35 mouse cellular contexts compared by ENCODE assay signal in genomic region chr4:129508237-129508515, GRCm38 (mm10). TPM values are rescaled to one million over a fixed set of nuclear protein-coding genes. Genes with fewer than 3 reads are reported as not detected.
A peak's percentile ranks its signal among the peaks of the same experiment; 100 is the strongest.
DNase-seq lines count a peak whose midpoint lies in the region; ATAC-seq lines count a peak whose summit lies in the region.
"Had no signal": no experiment of that assay in that cellular context is flagged by ENCODE, and none has a peak within 500 bp of the region (broad histone marks: within the 10 kb centered on the region; RNA-seq: fewer than 3 reads in every experiment).

No protein-coding gene starts in this region.

- H3K27ac ChIP-seq in heart, embryonic 15.5 days, result peak overlapping the region; percentile 68
- H3K27ac ChIP-seq in midbrain, embryonic 11.5 days (ENCODE audit: low read depth, low read length), result no peak overlapping the region
- no peak overlapping the region for H3K27ac ChIP-seq in midbrain, embryonic 15.5 days
- H3K27ac ChIP-seq: intestine, embryonic 15.5 days; limb, embryonic 13.5 days had no signal

- no peaks in the 10 kb centered on the region for H3K9me3 ChIP-seq in heart, embryonic 15.5 days (replicated peaks)
- H3K9me3 ChIP-seq in midbrain, embryonic 11.5 days (ENCODE audit: control insufficient read depth, low read length), result no peaks in the 10 kb centered on the region
- H3K9me3 ChIP-seq in midbrain, embryonic 15.5 days, result no peaks in the 10 kb centered on the region
- H3K9me3 ChIP-seq: G1E; hindbrain, embryonic 10.5 days; intestine, embryonic 15.5 days; limb, embryonic 13.5 days; megakaryocyte, embryonic 14.5 days had no signal

- WGBS in heart, embryonic 15.5 days, result 33% methylated on average over 3 of the region's 3 CpGs
- 74% methylated on average over 3 of the region's 3 CpGs for WGBS in midbrain, embryonic 11.5 days
- 82% methylated on average over 3 of the region's 3 CpGs for WGBS in midbrain, embryonic 15.5 days

- peaks cover 36% of the 10 kb centered on the region for H3K4me1 ChIP-seq in heart, embryonic 15.5 days (replicated peaks)
- peaks cover 24% of the 10 kb centered on the region for H3K4me1 ChIP-seq in midbrain, embryonic 11.5 days (ENCODE audit: control insufficient read depth, insufficient read depth, low read length)
- peaks cover 24% of the 10 kb centered on the region for H3K4me1 ChIP-seq in midbrain, embryonic 15.5 days

- DNase-seq in adrenal gland, adult 2 months, result peak; percentile 61
- no peak for DNase-seq in adrenal gland, adult 18-20 months (ENCODE audit: low spot score in 2 of 2)
- DNase-seq in heart, adult 9 months (ENCODE audit: low spot score in 2 of 2), result no peak
- peak; percentile 72 for DNase-seq in midbrain, embryonic 11.5 days (ENCODE audit: low spot score, missing footprints)
- DNase-seq in layer of hippocampus, adult 11-12 months (ENCODE audit: low spot score), result no peak
- DNase-seq: cerebellum, adult 18-20 months; gastrocnemius, postnatal 10 days; thymus, adult 18-20 months; thymus, postnatal 25 days had no signal

- no peak overlapping the region for H3K4me3 ChIP-seq in heart, embryonic 15.5 days
- H3K4me3 ChIP-seq in midbrain, embryonic 11.5 days (ENCODE audit: low read depth, low read length), result no peak overlapping the region
- H3K4me3 ChIP-seq in midbrain, embryonic 15.5 days, result no peak overlapping the region
- H3K4me3 ChIP-seq: erythroblast, embryonic 14.5 days; hindbrain, embryonic 10.5 days; intestine, embryonic 15.5 days; limb, embryonic 13.5 days had no signal

- H3K36me3 ChIP-seq in heart, embryonic 15.5 days, result no peaks in the 10 kb centered on the region
- H3K36me3 ChIP-seq in midbrain, embryonic 11.5 days (ENCODE audit: control insufficient read depth, insufficient read depth, low read length), result no peaks in the 10 kb centered on the region
- no peaks in the 10 kb centered on the region for H3K36me3 ChIP-seq in midbrain, embryonic 15.5 days (replicated peaks)
- H3K36me3 ChIP-seq: G1E; hindbrain, embryonic 10.5 days; intestine, embryonic 15.5 days; limb, embryonic 13.5 days had no signal

- no peaks in the 10 kb centered on the region for H3K27me3 ChIP-seq in heart, embryonic 15.5 days
- no peaks in the 10 kb centered on the region for H3K27me3 ChIP-seq in midbrain, embryonic 11.5 days (ENCODE audit: control insufficient read depth, insufficient read depth, low read length)
- no peaks in the 10 kb centered on the region for H3K27me3 ChIP-seq in midbrain, embryonic 15.5 days (replicated peaks)
- H3K27me3 ChIP-seq: intestine, embryonic 15.5 days; limb, embryonic 13.5 days; Patski had no signal

- peak overlapping the region; percentile 28; the same call in 1 of the 2 replicates for H3K4me2 ChIP-seq in heart, embryonic 15.5 days
- H3K4me2 ChIP-seq in midbrain, embryonic 11.5 days, result no peak overlapping the region
- H3K4me2 ChIP-seq in midbrain, embryonic 15.5 days, result no peak overlapping the region
- H3K4me2 ChIP-seq: intestine, embryonic 15.5 days; limb, embryonic 13.5 days; liver, embryonic 11.5 days had no signal

- no peak overlapping the region for H3K9ac ChIP-seq in heart, embryonic 15.5 days
- H3K9ac ChIP-seq in midbrain, embryonic 11.5 days (ENCODE audit: low read length), result no peak overlapping the region
- H3K9ac ChIP-seq in midbrain, embryonic 15.5 days, result no peak overlapping the region
- H3K9ac ChIP-seq: intestine, embryonic 15.5 days had no signal

- peak; percentile 50 for ATAC-seq in heart, embryonic 15.5 days (replicated peaks; ENCODE audit: insufficient number of reproducible peaks, insufficient read depth, low FRiP score, low read depth)
- ATAC-seq in midbrain, embryonic 11.5 days (ENCODE audit: low FRiP score), result no peak
- ATAC-seq in midbrain, embryonic 15.5 days (replicated peaks), result no peak
- peak; percentile 37 for ATAC-seq in activated CD4-positive, CD25-positive, alpha-beta regulatory T cell, adult 4 months
- ATAC-seq: hindbrain, embryonic 16.5 days; Patski had no signal

RNA-seq across cellular contexts. Expression of gene Marcksl1, which starts 5.2 kb away (rescaled TPM):
- 10 to 100 TPM; 39.8 to 46.4 TPM for total RNA-seq in adrenal gland, adult 2 months (2021)
- polyA plus RNA-seq in adrenal gland, adult 2 months (2012; rRNA removed), result 48.8 and 67.4 TPM in 2 replicates
- total RNA-seq in adrenal gland, adult 18-20 months (2021), result 10 to 100 TPM; 29.3 to 30.4 TPM
- 283 and 352 TPM in 2 replicates for polyA plus RNA-seq in heart, embryonic 15.5 days (2015; fragmentation: Nextera tagmentation; extraction: Ambion mirVana)
- 1,816 and 1,974 TPM in 2 replicates for polyA plus RNA-seq in midbrain, embryonic 11.5 days (2014; fragmentation: Nextera tagmentation; extraction: Ambion mirVana)
- polyA plus RNA-seq in midbrain, embryonic 15.5 days (2015; fragmentation: Nextera tagmentation; extraction: Ambion mirVana), result 1,751 and 1,836 TPM in 2 replicates
- polyA plus RNA-seq in activated CD4-positive, CD25-positive, alpha-beta regulatory T cell, adult 4 months (2017; shearing (Covaris generic)), result 1 to 10 TPM; 3.6 to 3.8 TPM

RNA-seq across cellular contexts. Expression of gene Fam229a, which starts 17.2 kb away (rescaled TPM):
- total RNA-seq in adrenal gland, adult 2 months (2021), result not detected
- polyA plus RNA-seq in adrenal gland, adult 2 months (2012; rRNA removed), result 1.0 and 2.1 TPM in 2 replicates
- not detected for total RNA-seq in adrenal gland, adult 18-20 months (2021)
- 0.27 TPM in 1 of 2 replicates, not detected in the other for polyA plus RNA-seq in heart, embryonic 15.5 days (2015; fragmentation: Nextera tagmentation; extraction: Ambion mirVana)
- polyA plus RNA-seq in midbrain, embryonic 11.5 days (2014; fragmentation: Nextera tagmentation; extraction: Ambion mirVana), result not detected in 2 replicates
- 0.56 TPM in 1 of 2 replicates, not detected in the other for polyA plus RNA-seq in midbrain, embryonic 15.5 days (2015; fragmentation: Nextera tagmentation; extraction: Ambion mirVana)
- not detected for polyA plus RNA-seq in activated CD4-positive, CD25-positive, alpha-beta regulatory T cell, adult 4 months (2017; shearing (Covaris generic))
- total RNA-seq: adrenal gland, postnatal 36 days; G1E; gastrocnemius, postnatal 10 days; layer of hippocampus, adult 8-10 months; layer of hippocampus, postnatal 25 days; left cerebral cortex, adult 8-10 months; left cerebral cortex, postnatal 36 days had no signal
- polyA plus RNA-seq: C2C12; embryonic facial prominence, embryonic 14.5 days; forebrain, embryonic 11.5 days; G1E; intestine, embryonic 15.5 days; kidney, embryonic 16.5 days; limb, embryonic 13.5 days; liver, embryonic 11.5 days; lung, embryonic 16.5 days; midbrain, embryonic 14.5 days; Patski; small intestine, adult 2 months; stomach, embryonic 14.5 days had no signal

RNA-seq across cellular contexts. Expression of gene Tssk3, which starts 17.4 kb away (rescaled TPM):
- total RNA-seq in adrenal gland, adult 2 months (2021), result not detected
- polyA plus RNA-seq in adrenal gland, adult 2 months (2012; rRNA removed), result not detected in 2 replicates
- total RNA-seq in adrenal gland, adult 18-20 months (2021), result not detected
- polyA plus RNA-seq in heart, embryonic 15.5 days (2015; fragmentation: Nextera tagmentation; extraction: Ambion mirVana), result not detected in 2 replicates
- not detected in 2 replicates for polyA plus RNA-seq in midbrain, embryonic 11.5 days (2014; fragmentation: Nextera tagmentation; extraction: Ambion mirVana)
- polyA plus RNA-seq in midbrain, embryonic 15.5 days (2015; fragmentation: Nextera tagmentation; extraction: Ambion mirVana), result 0.49 and 0.52 TPM in 2 replicates
- not detected for polyA plus RNA-seq in activated CD4-positive, CD25-positive, alpha-beta regulatory T cell, adult 4 months (2017; shearing (Covaris generic))
- total RNA-seq: adrenal gland, postnatal 36 days; gastrocnemius, postnatal 10 days; layer of hippocampus, postnatal 25 days had no signal
- polyA plus RNA-seq: C2C12; embryonic facial prominence, embryonic 14.5 days; erythroblast, embryonic 14.5 days; forebrain, embryonic 11.5 days; G1E; hindbrain, embryonic 10.5 days; intestine, embryonic 15.5 days; kidney, adult 2 months; kidney, embryonic 16.5 days; limb, embryonic 13.5 days; liver, embryonic 11.5 days; lung, embryonic 16.5 days; Patski; small intestine, adult 2 months; stomach, embryonic 14.5 days had no signal

RNA-seq across cellular contexts. Expression of gene Hdac1, which starts 34.3 kb away (rescaled TPM):
- total RNA-seq in adrenal gland, adult 2 months (2021), result 10 to 100 TPM; 44.4 to 53.9 TPM
- 17.2 and 18.4 TPM in 2 replicates for polyA plus RNA-seq in adrenal gland, adult 2 months (2012; rRNA removed)
- total RNA-seq in adrenal gland, adult 18-20 months (2021), result 10 to 100 TPM; 38.9 to 48.2 TPM
- polyA plus RNA-seq in heart, embryonic 15.5 days (2015; fragmentation: Nextera tagmentation; extraction: Ambion mirVana), result 99.9 and 134 TPM in 2 replicates
- polyA plus RNA-seq in midbrain, embryonic 11.5 days (2014; fragmentation: Nextera tagmentation; extraction: Ambion mirVana), result 225 and 234 TPM in 2 replicates
- polyA plus RNA-seq in midbrain, embryonic 15.5 days (2015; fragmentation: Nextera tagmentation; extraction: Ambion mirVana), result 86.1 and 99.3 TPM in 2 replicates
- 100 to 1,000 TPM; 225 to 283 TPM for polyA plus RNA-seq in activated CD4-positive, CD25-positive, alpha-beta regulatory T cell, adult 4 months (2017; shearing (Covaris generic))

RNA-seq across cellular contexts. Expression of gene Bsdc1, which starts 46.8 kb away (rescaled TPM):
- total RNA-seq in adrenal gland, adult 2 months (2021), result 10 to 100 TPM; 72.1 to 72.4 TPM
- 15.1 and 18.8 TPM in 2 replicates for polyA plus RNA-seq in adrenal gland, adult 2 months (2012; rRNA removed)
- 10 to 100 TPM; 56.8 to 71.5 TPM for total RNA-seq in adrenal gland, adult 18-20 months (2021)
- 23.1 and 27.2 TPM in 2 replicates for polyA plus RNA-seq in heart, embryonic 15.5 days (2015; fragmentation: Nextera tagmentation; extraction: Ambion mirVana)
- polyA plus RNA-seq in midbrain, embryonic 11.5 days (2014; fragmentation: Nextera tagmentation; extraction: Ambion mirVana), result 23.3 and 23.7 TPM in 2 replicates
- 38.6 and 39.9 TPM in 2 replicates for polyA plus RNA-seq in midbrain, embryonic 15.5 days (2015; fragmentation: Nextera tagmentation; extraction: Ambion mirVana)
- polyA plus RNA-seq in activated CD4-positive, CD25-positive, alpha-beta regulatory T cell, adult 4 months (2017; shearing (Covaris generic)), result 10 to 100 TPM; 22.7 to 24.8 TPM

Comparison
In these comparisons a context has a peak if more than half of its experiments do, and no peak if none do; other contexts are left out.
1. DNase-seq: peak in adrenal gland, adult 2 months (single experiment) and midbrain, embryonic 11.5 days (single experiment); none in adrenal gland, adult 18-20 months (0 of 2), heart, adult 9 months (0 of 2) and layer of hippocampus, adult 11-12 months (single experiment).
2. ATAC-seq: peak in heart, embryonic 15.5 days (single experiment) and activated CD4-positive, CD25-positive, alpha-beta regulatory T cell, adult 4 months (single experiment); none in midbrain, embryonic 11.5 days (single experiment) and midbrain, embryonic 15.5 days (single experiment).
3. RNA of gene Marcksl1, which starts 5.2 kb away (polyA plus RNA-seq): 1,816 to 1,974 TPM in midbrain, embryonic 11.5 days, 1,751 to 1,836 TPM in midbrain, embryonic 15.5 days, 283 to 352 TPM in heart, embryonic 15.5 days and 48.8 to 67.4 TPM in adrenal gland, adult 2 months; 3.6 to 3.8 TPM in activated CD4-positive, CD25-positive, alpha-beta regulatory T cell, adult 4 months; every median in the first group is over 10 times any median in the second.